Mouse (Mus musculus): ENCODE data around the gene Cog6. TPM values are rescaled to one million over a fixed set of nuclear protein-coding genes. Genes with fewer than 3 reads are reported as not detected.
A peak's percentile ranks its signal among the peaks of the same experiment; 100 is the strongest.

Gene Cog6
- total RNA-seq, 1 experiment, result 18.0 TPM

DNA sequence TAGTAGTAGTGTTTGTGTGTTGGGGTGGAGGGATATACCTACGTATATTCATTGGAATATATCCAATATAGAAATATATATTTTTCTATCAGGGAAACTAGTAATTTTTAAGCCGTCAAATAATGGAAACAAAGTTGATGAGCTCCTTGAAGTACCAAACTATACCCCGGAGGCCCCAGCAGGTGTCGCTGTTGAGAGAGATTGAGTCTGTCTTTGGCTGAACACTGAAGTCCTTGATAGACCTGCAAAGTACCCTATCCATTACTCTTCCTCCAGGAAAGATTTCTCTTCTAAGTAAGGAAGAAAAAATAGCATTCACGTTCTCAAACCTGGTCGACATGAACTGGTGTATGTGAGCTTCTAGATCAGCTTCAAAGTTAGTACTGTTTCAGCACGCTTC is 12.0 kb upstream of the Cog6 start:
- peak; percentile 84 for TF ChIP-seq ZC3H11A (IDR thresholded peaks at IDR 0.05; ENCODE audit: borderline replicate concordance, low read depth, low read length)
- TF ChIP-seq ZNF384 (IDR thresholded peaks at IDR 0.05; ENCODE audit: low read depth, low read length), result no peak

DNA sequence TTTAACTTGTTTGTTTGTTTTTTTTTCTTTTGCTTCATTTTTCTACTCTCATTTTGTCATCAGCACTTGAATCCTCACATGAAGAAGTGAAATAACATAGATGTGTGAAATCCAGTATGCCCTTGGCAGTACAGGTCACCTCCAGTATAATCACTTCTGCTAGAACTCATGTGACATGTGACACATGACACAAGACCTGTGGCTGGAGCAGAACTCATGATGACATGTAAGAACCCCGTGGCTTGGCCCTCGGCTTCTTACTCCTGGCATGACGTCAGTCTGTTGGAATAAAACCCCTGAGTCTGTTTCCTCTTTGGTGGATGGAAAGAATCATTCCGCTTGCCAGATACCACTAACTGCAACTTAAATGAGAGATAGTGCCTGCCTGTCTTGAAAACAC is 10.3 kb upstream of the Cog6 start:
- H3K36me3 ChIP-seq (ENCODE audit: control insufficient read depth, insufficient read depth, low read length, poor library complexity, severe bottlenecking), result no peaks in the 10 kb centered on the region
- H3K9me3 ChIP-seq (ENCODE audit: control insufficient read depth, insufficient read depth, low read depth, low read length), result no peaks in the 10 kb centered on the region
- no peak for DNase-seq (ENCODE audit: low read depth, low spot score)
- TF ChIP-seq MAFK (IDR thresholded peaks at IDR 0.05; ENCODE audit: insufficient read depth, low read depth, low read length) (no peak), ZNF384 (IDR thresholded peaks at IDR 0.05; ENCODE audit: low read depth, low read length) (no peak), HCFC1 (IDR thresholded peaks at IDR 0.05; ENCODE audit: borderline replicate concordance, insufficient read depth, low read length) (no peak), CHD2 (IDR thresholded peaks at IDR 0.05; ENCODE audit: low read depth, low read length) (no peak), ZC3H11A (IDR thresholded peaks at IDR 0.05; ENCODE audit: borderline replicate concordance, low read depth, low read length) (no peak)
- H3K9ac ChIP-seq (ENCODE audit: insufficient read depth, low read depth, low read length, poor library complexity, severe bottlenecking), result no peak overlapping the region
- H3K4me3 ChIP-seq (ENCODE audit: insufficient read depth in 1 of 2, low read depth in 1 of 2, low read length in 2 of 2, poor library complexity in 1 of 2, severe bottlenecking in 1 of 2), result no peak overlapping the region
- H3K4me1 ChIP-seq (ENCODE audit: control insufficient read depth in 2 of 2, insufficient read depth in 2 of 2, low read length in 2 of 2, poor library complexity in 1 of 2), result 0 out of 4 replicates have a peak, but pooled peaks cover 0 to 2% of the 10 kb centered on the region in 2 experiments
- H3K27ac ChIP-seq (ENCODE audit: insufficient read depth, low read depth, low read length, poor library complexity, severe bottlenecking), result no peak overlapping the region
- in situ Hi-C loops (cut with MboI; ENCODE audit: low sequenced_read_pairs in 2 of 2, unreplicated experiment in 2 of 2), result loop anchor here (25.0 kb wide), 2 partner anchors 210 to 435 kb away; partner anchors contain the start of genes Nhlrc3 (in 1 of the 2) and Proser1 (in 1 of the 2)

More for the DNA sequence above, 12.0 kb upstream of the Cog6 start:
- H3K9me3 ChIP-seq (ENCODE audit: control insufficient read depth, insufficient read depth, low read depth, low read length), result no peaks in the 10 kb centered on the region
- H3K27ac ChIP-seq (ENCODE audit: insufficient read depth, low read depth, low read length, poor library complexity, severe bottlenecking), result no peak overlapping the region
- H3K4me3 ChIP-seq (ENCODE audit: insufficient read depth in 1 of 2, low read depth in 1 of 2, low read length in 2 of 2, poor library complexity in 1 of 2, severe bottlenecking in 1 of 2), result no peak overlapping the region
- H3K9ac ChIP-seq (ENCODE audit: insufficient read depth, low read depth, low read length, poor library complexity, severe bottlenecking), result no peak overlapping the region
- peak; percentile 62 for DNase-seq (ENCODE audit: low read depth, low spot score)
- in situ Hi-C loops (cut with MboI; ENCODE audit: low sequenced_read_pairs in 2 of 2, unreplicated experiment in 2 of 2), result loop anchor here (25.0 kb wide), 2 partner anchors 208 to 433 kb away; partner anchors contain the start of genes Nhlrc3 (in 1 of the 2) and Proser1 (in 1 of the 2)
- H3K36me3 ChIP-seq (ENCODE audit: control insufficient read depth, insufficient read depth, low read length, poor library complexity, severe bottlenecking), result no peaks in the 10 kb centered on the region
- H3K4me1 ChIP-seq (ENCODE audit: control insufficient read depth in 2 of 2, insufficient read depth in 2 of 2, low read length in 2 of 2, poor library complexity in 1 of 2), result no peaks in the 10 kb centered on the region

DNA sequence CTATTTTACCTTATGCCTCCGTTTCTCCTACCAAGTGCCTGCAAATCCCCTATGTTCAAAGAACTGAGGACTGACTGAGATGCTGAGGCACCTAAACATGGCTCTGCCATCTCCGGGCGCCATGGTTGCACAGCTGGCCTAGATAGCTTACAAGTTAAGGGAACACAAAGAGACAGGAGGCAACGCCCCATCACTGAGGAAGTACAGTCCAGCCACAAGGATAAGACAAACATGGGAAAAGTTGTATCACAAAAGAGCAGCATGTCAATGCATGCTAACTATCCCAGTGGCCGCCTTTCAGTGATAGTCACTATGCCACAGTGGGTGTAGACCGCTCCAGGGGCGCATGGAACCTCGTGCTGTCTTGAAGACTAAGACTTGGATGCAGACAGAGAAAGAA is 9.6 kb downstream of the Cog6 start:
- no peak for DNase-seq (ENCODE audit: low read depth, low spot score)
- Histone ChIP-seq H3K36me3 (ENCODE audit: control insufficient read depth, insufficient read depth, low read length, poor library complexity, severe bottlenecking) (peaks cover 3% of the 10 kb centered on the region), H3K9ac (ENCODE audit: insufficient read depth, low read depth, low read length, poor library complexity, severe bottlenecking) (no peak overlapping the region), H3K9me3 (ENCODE audit: control insufficient read depth, insufficient read depth, low read depth, low read length) (no peaks in the 10 kb centered on the region), H3K4me3 (ENCODE audit: insufficient read depth in 1 of 2, low read depth in 1 of 2, low read length in 2 of 2, poor library complexity in 1 of 2, severe bottlenecking in 1 of 2) (no peak overlapping the region), H3K27ac (ENCODE audit: insufficient read depth, low read depth, low read length, poor library complexity, severe bottlenecking) (no peak overlapping the region), H3K4me1 (ENCODE audit: control insufficient read depth in 2 of 2, insufficient read depth in 2 of 2, low read length in 2 of 2, poor library complexity in 1 of 2) (no peaks in the 10 kb centered on the region)
- in situ Hi-C loops (cut with MboI; ENCODE audit: low sequenced_read_pairs in 2 of 2, unreplicated experiment in 2 of 2), result no loop called here
- TF ChIP-seq MAFK (IDR thresholded peaks at IDR 0.05; ENCODE audit: insufficient read depth, low read depth, low read length) (no peak), ZC3H11A (IDR thresholded peaks at IDR 0.05; ENCODE audit: borderline replicate concordance, low read depth, low read length) (no peak), HCFC1 (IDR thresholded peaks at IDR 0.05; ENCODE audit: borderline replicate concordance, insufficient read depth, low read length) (no peak), CHD2 (IDR thresholded peaks at IDR 0.05; ENCODE audit: low read depth, low read length) (no peak)

DNA sequence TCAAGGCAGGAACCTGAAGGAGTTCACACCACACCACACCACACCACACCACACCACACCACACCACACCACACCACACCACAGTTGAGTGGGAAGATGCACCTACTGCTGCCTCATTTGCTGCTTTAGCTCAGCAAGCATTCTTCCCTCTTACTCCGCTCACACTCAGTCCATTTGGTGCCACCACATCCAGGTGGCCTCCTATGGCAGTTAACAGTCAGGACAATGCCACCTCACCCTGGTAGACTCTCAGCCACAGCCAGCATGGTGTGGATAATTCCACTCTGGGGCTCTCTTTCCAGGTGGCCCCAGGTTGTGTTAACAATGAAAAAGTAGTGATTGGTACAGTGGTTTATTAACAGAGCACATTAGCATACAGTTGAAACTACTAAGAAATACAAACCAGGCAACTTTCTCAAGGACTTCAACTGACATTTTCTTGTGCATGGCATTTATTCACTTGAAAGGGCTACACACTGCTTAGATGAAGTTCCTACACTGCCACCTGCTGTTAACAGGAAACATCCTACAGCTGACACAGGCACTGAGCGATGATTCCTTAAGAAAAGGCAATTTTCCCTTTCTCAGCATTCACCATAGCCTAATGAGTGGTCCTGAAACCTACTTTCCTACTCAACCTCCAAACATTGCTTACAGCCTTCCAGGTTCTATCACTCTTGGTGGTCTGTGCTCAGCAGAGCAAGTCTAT is 12.5 kb downstream of the Cog6 start:
- Histone ChIP-seq H3K27ac (ENCODE audit: insufficient read depth, low read depth, low read length, poor library complexity, severe bottlenecking) (no peak overlapping the region), H3K4me1 (ENCODE audit: control insufficient read depth in 2 of 2, insufficient read depth in 2 of 2, low read length in 2 of 2, poor library complexity in 1 of 2) (no peaks in the 10 kb centered on the region), H3K9me3 (ENCODE audit: control insufficient read depth, insufficient read depth, low read depth, low read length) (no peaks in the 10 kb centered on the region), H3K4me3 (ENCODE audit: insufficient read depth in 1 of 2, low read depth in 1 of 2, low read length in 2 of 2, poor library complexity in 1 of 2, severe bottlenecking in 1 of 2) (no peak overlapping the region), H3K36me3 (ENCODE audit: control insufficient read depth, insufficient read depth, low read length, poor library complexity, severe bottlenecking) (peaks cover 3% of the 10 kb centered on the region), H3K9ac (ENCODE audit: insufficient read depth, low read depth, low read length, poor library complexity, severe bottlenecking) (no peak overlapping the region)
- no peak for TF ChIP-seq ZNF384 (IDR thresholded peaks at IDR 0.05; ENCODE audit: low read depth, low read length)
- TF ChIP-seq HCFC1 (IDR thresholded peaks at IDR 0.05; ENCODE audit: borderline replicate concordance, insufficient read depth, low read length), result no peak
- TF ChIP-seq CHD2 (IDR thresholded peaks at IDR 0.05; ENCODE audit: low read depth, low read length), result no peak
- no peak for TF ChIP-seq MAFK (IDR thresholded peaks at IDR 0.05; ENCODE audit: insufficient read depth, low read depth, low read length)
- no peak for TF ChIP-seq ZC3H11A (IDR thresholded peaks at IDR 0.05; ENCODE audit: borderline replicate concordance, low read depth, low read length)
- in situ Hi-C loops (cut with MboI; ENCODE audit: low sequenced_read_pairs in 2 of 2, unreplicated experiment in 2 of 2), result no loop called here
- DNase-seq (ENCODE audit: low read depth, low spot score), result no peak

All from ES-E14 (cell line).